Mouse (Mus musculus): Measurements from ENCODE around the gene Cit. TPM values are rescaled to one million over a fixed set of nuclear protein-coding genes. Genes with fewer than 3 reads are reported as not detected.
"Not testable (repeated sequence)": the region's sequence is repeated elsewhere in the genome, so short reads cannot be mapped to it uniquely, and the experiment has no call there.

Gene Cit
- 1 to 10 TPM; 2.7 to 3.3 TPM for total RNA-seq (2021)
- long read RNA-seq, experiment 1: 0 reads
- long read RNA-seq, experiment 2, partial matches to known transcripts: 0 of 3 reads
- long read RNA-seq, experiment 2, other reads (novel, unspliced or antisense): 2 of 3 reads

GRCm38 (mm10) chr5:115844766-115845634, at the start of gene Cit:
Cit (plus strand) TSS chr5:115845278.
- DNase-seq (ENCODE audit: low spot score in 2 of 2): peak; percentile 67 to 72

GRCm38 (mm10) chr5:115799016-115799894, 45.8 kb upstream of the Cit start:
- peak in 1 of 2 experiments; percentile 8 for DNase-seq (ENCODE audit: low spot score in 2 of 2)

GRCm38 (mm10) chr5:115799895-115800232, 45.2 kb upstream of the Cit start:
- DNase-seq (ENCODE audit: low spot score in 2 of 2): no peak

GRCm38 (mm10) chr5:115812262-115812661, 32.8 kb upstream of the Cit start:
- no peak for DNase-seq (ENCODE audit: low spot score in 2 of 2)

- no peak for DNase-seq (ENCODE audit: low spot score in 2 of 2)
These were observed 28.1 kb upstream of the Cit start for GRCm38 (mm10) chr5:115817022-115817421.

GRCm38 (mm10) chr5:115817655-115818054, 27.4 kb upstream of the Cit start:
- not testable (repeated sequence) for DNase-seq (ENCODE audit: low spot score in 2 of 2)

GRCm38 (mm10) chr5:115819966-115820365, 25.1 kb upstream of the Cit start:
- no peak for DNase-seq (ENCODE audit: low spot score in 2 of 2)

GRCm38 (mm10) chr5:115821200-115821599, 23.9 kb upstream of the Cit start:
- no peak for DNase-seq (ENCODE audit: low spot score in 2 of 2)

- DNase-seq (ENCODE audit: low spot score in 2 of 2): no peak
These were observed 23.2 kb upstream of the Cit start for GRCm38 (mm10) chr5:115821910-115822309.

- no peak for DNase-seq (ENCODE audit: low spot score in 2 of 2)
These were observed 12.3 kb upstream of the Cit start for GRCm38 (mm10) chr5:115832754-115833153.

- DNase-seq (ENCODE audit: low spot score in 2 of 2): not testable (repeated sequence)
These were observed 11.3 kb upstream of the Cit start for GRCm38 (mm10) chr5:115833806-115834205.

GRCm38 (mm10) chr5:115835291-115835690, 9.8 kb upstream of the Cit start:
- no peak for DNase-seq (ENCODE audit: low spot score in 2 of 2)

GRCm38 (mm10) chr5:115838059-115838458, 7.0 kb upstream of the Cit start:
- DNase-seq (ENCODE audit: low spot score in 2 of 2): no peak

GRCm38 (mm10) chr5:115840453-115840852, 4.6 kb upstream of the Cit start:
- no peak for DNase-seq (ENCODE audit: low spot score in 2 of 2)

GRCm38 (mm10) chr5:115840946-115841775, 3.9 kb upstream of the Cit start:
- no peak for DNase-seq (ENCODE audit: low spot score in 2 of 2)

GRCm38 (mm10) chr5:115844368-115844765, 711 bp upstream of the Cit start:
- DNase-seq (ENCODE audit: low spot score in 2 of 2): no peak

- no peak for DNase-seq (ENCODE audit: low spot score in 2 of 2)
These were observed 627 bp downstream of the Cit start for GRCm38 (mm10) chr5:115845635-115846174.

GRCm38 (mm10) chr5:115847166-115847565, 2.1 kb downstream of the Cit start:
- no peak for DNase-seq (ENCODE audit: low spot score in 2 of 2)

- no peak for DNase-seq (ENCODE audit: low spot score in 2 of 2)
These were observed 3.4 kb downstream of the Cit start for GRCm38 (mm10) chr5:115848463-115848862.

GRCm38 (mm10) chr5:115849263-115849829, 4.3 kb downstream of the Cit start:
- DNase-seq (ENCODE audit: low spot score in 2 of 2): no peak
